Mouse (Mus musculus): ENCODE results near the gene Lrif1. TPM values are rescaled to one million over a fixed set of nuclear protein-coding genes. Genes with fewer than 3 reads are reported as not detected.
A peak's percentile ranks its signal among the peaks of the same experiment; 100 is the strongest.
"Not testable (repeated sequence)": the region's sequence is repeated elsewhere in the genome, so short reads cannot be mapped to it uniquely, and the experiment has no call there.

Lrif1 gene
- 6.0 and 6.4 TPM in 2 replicates for polyA plus RNA-seq (2015; fragmentation: Nextera tagmentation; extraction: Ambion mirVana)

GRCm38 (mm10) chr3:106684830-106685229 is at the start of gene Lrif1:
Lrif1 (plus strand) TSS chr3:106684987.
- peak within 1 kb of the TSS; percentile 74 for H3K4me2 ChIP-seq (ENCODE audit: low read depth, low read length)
- DNase-seq (peak; percentile 64), ATAC-seq (peak; percentile 87)
- no peak within 1 kb of the TSS for H3K27ac ChIP-seq (ENCODE audit: low read depth)
- H3K9ac ChIP-seq (replicated peaks) = peak within 1 kb of the TSS; percentile 54; the same call in 1 of the 2 replicates
- peak within 1 kb of the TSS; percentile 54 for H3K4me3 ChIP-seq (ENCODE audit: low read depth, low read length)
- H3K4me1 ChIP-seq (ENCODE audit: insufficient read depth) = no peaks in the 10 kb centered on the region
- H3K36me3 ChIP-seq (replicated peaks; ENCODE audit: insufficient read depth, low read length) = no peaks in the 10 kb centered on the region
- no peaks in the 10 kb centered on the region for H3K9me3 ChIP-seq (ENCODE audit: low read length)
- H3K27me3 ChIP-seq (ENCODE audit: insufficient read depth, low read length) = no peaks in the 10 kb centered on the region
- TF ChIP-seq CTCF (IDR thresholded peaks at IDR 0.05; ENCODE audit: low read depth) (no peak), EP300 (IDR thresholded peaks at IDR 0.05; ENCODE audit: low read depth) (no peak)
- WGBS (ENCODE audit: insufficient replicate concordance) = 1% methylated on average over 20 of the region's 20 CpGs

- H3K36me3 ChIP-seq (replicated peaks; ENCODE audit: insufficient read depth, low read length); ATAC-seq; H3K27ac ChIP-seq (ENCODE audit: low read depth); H3K9me3 ChIP-seq (ENCODE audit: low read length); DNase-seq; H3K4me3 ChIP-seq (ENCODE audit: low read depth, low read length); H3K4me1 ChIP-seq (ENCODE audit: insufficient read depth); H3K27me3 ChIP-seq (ENCODE audit: insufficient read depth, low read length); H3K4me2 ChIP-seq (ENCODE audit: low read depth, low read length); H3K9ac ChIP-seq (replicated peaks): not testable (repeated sequence)
- WGBS (ENCODE audit: insufficient replicate concordance) = 66% methylated on average over 14 of the region's 14 CpGs
These were observed 12.0 kb upstream of the Lrif1 start for GRCm38 (mm10) chr3:106672811-106673210.

- Histone ChIP-seq H3K4me2 (ENCODE audit: low read depth, low read length) (peak overlapping the region; percentile 74), H3K36me3 (replicated peaks; ENCODE audit: insufficient read depth, low read length) (no peaks in the 10 kb centered on the region), H3K9me3 (ENCODE audit: low read length) (no peaks in the 10 kb centered on the region), H3K27me3 (ENCODE audit: insufficient read depth, low read length) (no peaks in the 10 kb centered on the region), H3K27ac (ENCODE audit: low read depth) (no peak overlapping the region), H3K4me3 (ENCODE audit: low read depth, low read length) (peak overlapping the region; percentile 54; the same call in 1 of the 2 replicates), H3K4me1 (ENCODE audit: insufficient read depth) (no peaks in the 10 kb centered on the region), H3K9ac (replicated peaks) (no peak overlapping the region)
- TF ChIP-seq CTCF (IDR thresholded peaks at IDR 0.05; ENCODE audit: low read depth) (no peak), EP300 (IDR thresholded peaks at IDR 0.05; ENCODE audit: low read depth) (no peak)
- ATAC-seq = no peak
- DNase-seq = no peak
- 35% methylated on average over 1 of the region's 1 CpGs for WGBS (ENCODE audit: insufficient replicate concordance)
These were observed 594 bp downstream of the Lrif1 start for GRCm38 (mm10) chr3:106685381-106685780.

GRCm38 (mm10) chr3:106721397-106722027 is 36.7 kb downstream of the Lrif1 start:
- Histone ChIP-seq H3K4me2 (ENCODE audit: low read depth, low read length) (peak overlapping the region; percentile 85), H3K4me3 (ENCODE audit: low read depth, low read length) (peak overlapping the region; percentile 68), H3K27me3 (ENCODE audit: insufficient read depth, low read length) (no peaks in the 10 kb centered on the region), H3K9me3 (ENCODE audit: low read length) (no peaks in the 10 kb centered on the region), H3K4me1 (ENCODE audit: insufficient read depth) (peaks cover 2% of the 10 kb centered on the region; the same call in 1 of the 2 replicates), H3K36me3 (replicated peaks; ENCODE audit: insufficient read depth, low read length) (no peaks in the 10 kb centered on the region), H3K9ac (replicated peaks) (peak overlapping the region; percentile 58), H3K27ac (ENCODE audit: low read depth) (peak overlapping the region; percentile 97)
- DNase-seq = peak; percentile 96
- peak; percentile 95 for ATAC-seq
- 1% methylated on average over 31 of the region's 31 CpGs for WGBS (ENCODE audit: insufficient replicate concordance)
- no peak for TF ChIP-seq CTCF (IDR thresholded peaks at IDR 0.05; ENCODE audit: low read depth)
- TF ChIP-seq EP300 (IDR thresholded peaks at IDR 0.05; ENCODE audit: low read depth) = peak; percentile 61; the same call in 1 of the 2 replicates

GRCm38 (mm10) chr3:106722028-106722945 is 37.5 kb downstream of the Lrif1 start:
- H3K27me3 ChIP-seq (ENCODE audit: insufficient read depth, low read length) = no peaks in the 10 kb centered on the region
- DNase-seq = peak; percentile 88
- peak overlapping the region; percentile 58 for H3K9ac ChIP-seq (replicated peaks)
- H3K27ac ChIP-seq (ENCODE audit: low read depth) = peak overlapping the region; percentile 97
- no peaks in the 10 kb centered on the region for H3K36me3 ChIP-seq (replicated peaks; ENCODE audit: insufficient read depth, low read length)
- H3K4me3 ChIP-seq (ENCODE audit: low read depth, low read length) = peak overlapping the region; percentile 68
- ATAC-seq = peak; percentile 86
- H3K4me1 ChIP-seq (ENCODE audit: insufficient read depth) = peaks cover 2% of the 10 kb centered on the region; the same call in 1 of the 2 replicates
- H3K9me3 ChIP-seq (ENCODE audit: low read length) = no peaks in the 10 kb centered on the region
- TF ChIP-seq EP300 (IDR thresholded peaks at IDR 0.05; ENCODE audit: low read depth) (peak; percentile 24; the same call in 1 of the 2 replicates), CTCF (IDR thresholded peaks at IDR 0.05; ENCODE audit: low read depth) (peak; percentile 44)
- H3K4me2 ChIP-seq (ENCODE audit: low read depth, low read length) = peak overlapping the region; percentile 85
- WGBS (ENCODE audit: insufficient replicate concordance) = 1% methylated on average over 33 of the region's 33 CpGs

- no peak for TF ChIP-seq CTCF (IDR thresholded peaks at IDR 0.05; ENCODE audit: low read depth)
- no peak for TF ChIP-seq EP300 (IDR thresholded peaks at IDR 0.05; ENCODE audit: low read depth)
- ATAC-seq (no peak), DNase-seq (no peak)
- Histone ChIP-seq H3K4me1 (ENCODE audit: insufficient read depth) (no peaks in the 10 kb centered on the region), H3K27ac (ENCODE audit: low read depth) (no peak overlapping the region), H3K9me3 (ENCODE audit: low read length) (no peaks in the 10 kb centered on the region), H3K4me3 (ENCODE audit: low read depth, low read length) (no peak overlapping the region), H3K9ac (replicated peaks) (no peak overlapping the region), H3K4me2 (ENCODE audit: low read depth, low read length) (no peak overlapping the region), H3K27me3 (ENCODE audit: insufficient read depth, low read length) (no peaks in the 10 kb centered on the region), H3K36me3 (replicated peaks; ENCODE audit: insufficient read depth, low read length) (no peaks in the 10 kb centered on the region)
- WGBS (ENCODE audit: insufficient replicate concordance) = 51% methylated on average over 1 of the region's 1 CpGs
These were observed 71.1 kb downstream of the Lrif1 start for GRCm38 (mm10) chr3:106755898-106756297.
